Mouse (Mus musculus) liver, embryonic 16.5 days (tissue): ENCODE measurements at regions not wholly inside any gene's neighbourhood (a gene's known extent, or its start where the extent isn't known, plus 50 kb on each side); places are given as distances from the start of the nearest gene placed in this dataset.

Source experiments
- ATAC-seq: fragments of 200-750 bp; cut with Nextera tagmentation; 2 replicates; pipeline ENCODE4 v1.8.0; 2017; ENCODE audit warnings: low read depth, mild to moderate bottlenecking, moderate number of reproducible peaks, moderate library complexity
- H3K27ac ChIP-seq: fragments of 300-500 bp; sonication (generic); 2 replicates; pipeline ENCODE4 v1.5.1; 2014; ENCODE audit warnings: mild to moderate bottlenecking, low read length
- H3K27me3 ChIP-seq: fragments of 300-500 bp; sonication (generic); 2 replicates; pipeline ENCODE4 v1.6.1; 2014; ENCODE audit warnings: low read depth, low read length, mixed read lengths; ENCODE audit not compliant: control insufficient read depth, insufficient read depth
- H3K36me3 ChIP-seq: fragments of 300-500 bp; sonication (generic); 2 replicates; pipeline ENCODE4 v1.6.1; 2014; ENCODE audit warnings: mild to moderate bottlenecking; ENCODE audit not compliant: control insufficient read depth, insufficient read depth
- H3K4me1 ChIP-seq: fragments of 300-500 bp; sonication (generic); 2 replicates; pipeline ENCODE4 v1.6.1; 2014; ENCODE audit warnings: low read depth, low read length, mixed read lengths; ENCODE audit not compliant: control insufficient read depth
- H3K4me2 ChIP-seq: fragments of 300-500 bp; sonication (generic); 2 replicates; pipeline ENCODE4 v1.6.1; 2014; ENCODE audit warnings: low read depth, low read length, mixed read lengths
- H3K4me3 ChIP-seq: fragments of 300-500 bp; sonication (generic); 2 replicates; pipeline ENCODE4 v1.5.1; 2014; ENCODE audit warnings: low read depth, mild to moderate bottlenecking, low read length
- H3K9ac ChIP-seq: fragments of 300-500 bp; sonication (generic); 2 replicates; pipeline ENCODE4 v1.6.1; 2014; ENCODE audit warnings: low read depth, low read length
- H3K9me3 ChIP-seq: fragments of 300-500 bp; sonication (generic); replicated peaks from 2 replicates; pipeline ENCODE4 v1.6.1; 2016; ENCODE audit warnings: low read length; ENCODE audit not compliant: control insufficient read depth
- WGBS: fragments of 180-500 bp; shearing (Covaris S2); extraction: QIAGEN DNeasy Blood & Tissue Kit; methylation state at CpG from one replicate; pipeline ENCODE4 v1.1.7; 2014; ENCODE audit not compliant: insufficient replicate concordance; 5-methylcytosine and 5-hydroxymethylcytosine counted together

DNA sequence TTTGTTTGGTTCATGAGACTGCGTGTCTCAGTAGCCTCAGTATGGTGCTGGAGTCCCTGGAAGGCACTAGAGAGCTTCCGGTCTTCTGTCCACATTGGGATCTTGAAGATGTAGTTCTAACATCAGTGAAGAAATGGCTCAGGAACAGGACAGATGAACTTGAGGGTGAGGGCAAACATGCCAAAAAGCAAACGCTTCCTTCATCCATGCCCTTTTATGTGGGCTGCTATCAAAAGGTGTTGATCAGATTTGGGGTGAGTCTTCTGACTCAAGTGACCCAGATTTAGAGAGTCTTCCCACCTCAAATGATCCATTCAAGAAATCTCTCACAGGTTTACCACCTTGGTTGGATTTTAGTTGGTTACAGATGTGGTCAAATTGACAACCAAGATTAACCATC, 304.1 kb upstream of the Klf3 start:
- WGBS = 84% methylated on average over 3 of the region's 3 CpGs
- ATAC-seq = no peak
- no peak overlapping the region for H3K4me2 ChIP-seq
- H3K27me3 ChIP-seq = no peaks in the 10 kb centered on the region
- no peaks in the 10 kb centered on the region for H3K9me3 ChIP-seq
- no peak overlapping the region for H3K27ac ChIP-seq
- no peak overlapping the region for H3K9ac ChIP-seq
- no peak overlapping the region for H3K4me3 ChIP-seq
- H3K36me3 ChIP-seq = no peaks in the 10 kb centered on the region
- H3K4me1 ChIP-seq = peaks cover 28% of the 10 kb centered on the region

DNA sequence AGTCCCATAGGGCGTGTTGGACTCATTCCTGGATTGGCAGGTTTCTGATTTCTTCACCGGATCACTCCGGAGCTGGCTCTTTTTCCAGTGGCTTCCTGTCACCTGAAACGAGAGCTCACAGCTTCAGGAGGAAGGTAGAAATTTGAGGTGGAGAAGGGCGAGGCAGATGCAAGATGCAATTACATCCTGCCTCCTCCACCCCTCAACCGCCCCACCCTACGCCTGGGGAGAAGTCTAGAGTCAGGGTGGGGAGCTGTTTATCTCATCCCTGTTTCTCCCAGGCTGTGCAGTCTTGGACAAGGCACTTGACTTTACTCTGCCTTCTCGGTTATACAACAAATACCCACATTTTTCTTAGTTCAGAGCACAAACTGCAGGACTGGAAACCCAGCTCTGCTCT, 302.8 kb upstream of the Klf3 start:
- Histone ChIP-seq H3K9me3 (no peaks in the 10 kb centered on the region), H3K4me2 (peak overlapping the region; percentile 28; the same call in 1 of the 2 replicates), H3K4me3 (no peak overlapping the region), H3K27me3 (no peaks in the 10 kb centered on the region), H3K36me3 (no peaks in the 10 kb centered on the region), H3K9ac (0 out of 2 replicates have a peak overlapping the region, but pooled peaks have one; percentile 8), H3K4me1 (peaks cover 40% of the 10 kb centered on the region), H3K27ac (no peak overlapping the region)
- ATAC-seq = peak; percentile 73
- WGBS = 60% methylated on average over 8 of the region's 8 CpGs

DNA sequence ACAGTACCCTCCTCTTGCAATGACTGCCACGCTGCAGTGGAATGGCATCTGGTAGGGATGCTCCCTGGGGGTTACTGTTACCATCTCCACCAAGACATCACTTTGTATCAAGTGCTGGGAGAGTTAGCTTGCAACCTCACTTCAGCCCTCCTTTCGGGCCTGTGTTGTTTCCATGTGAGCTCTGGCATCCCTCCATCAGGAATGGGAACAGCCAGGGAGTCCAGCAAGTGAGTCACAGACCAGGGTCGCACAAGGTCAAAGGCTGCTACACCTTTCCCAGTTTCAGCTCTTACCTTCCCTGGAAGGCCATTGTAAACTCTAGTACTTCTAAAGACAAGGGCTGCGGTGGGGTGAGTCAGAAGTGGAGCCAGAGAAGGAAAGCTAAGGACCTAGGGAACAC, 302.3 kb upstream of the Klf3 start:
- Histone ChIP-seq H3K27me3 (no peaks in the 10 kb centered on the region), H3K4me1 (peaks cover 42% of the 10 kb centered on the region), H3K4me3 (no peak overlapping the region), H3K4me2 (peak overlapping the region; percentile 28; the same call in 1 of the 2 replicates), H3K27ac (no peak overlapping the region), H3K9me3 (no peaks in the 10 kb centered on the region), H3K36me3 (no peaks in the 10 kb centered on the region), H3K9ac (0 out of 2 replicates have a peak overlapping the region, but pooled peaks have one; percentile 8)
- WGBS = 70% methylated on average over 4 of the region's 4 CpGs
- no peak for ATAC-seq

DNA sequence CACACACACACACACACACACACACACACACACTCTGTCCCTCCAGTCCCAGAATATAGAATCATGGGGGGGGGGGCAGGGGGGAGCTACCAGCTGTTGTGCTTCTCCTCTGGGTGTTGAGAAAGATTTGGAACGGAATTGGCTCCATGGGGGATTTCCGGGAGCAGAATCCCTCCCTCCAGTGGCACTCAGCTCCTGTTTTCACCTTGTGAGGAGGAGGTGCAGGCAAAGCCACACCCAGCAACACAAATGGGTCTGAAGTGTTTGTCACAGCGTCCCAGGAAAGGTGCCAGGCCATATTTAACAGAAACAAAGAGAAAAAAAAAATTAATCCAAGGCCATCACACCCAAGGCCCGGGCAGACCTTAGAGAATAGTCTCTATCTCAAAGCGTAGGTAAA, 301.4 kb upstream of the Klf3 start:
- Histone ChIP-seq H3K9ac (no peak overlapping the region), H3K9me3 (no peaks in the 10 kb centered on the region), H3K4me2 (no peak overlapping the region), H3K27ac (no peak overlapping the region), H3K4me1 (peaks cover 49% of the 10 kb centered on the region), H3K4me3 (no peak overlapping the region), H3K27me3 (no peaks in the 10 kb centered on the region), H3K36me3 (no peaks in the 10 kb centered on the region)
- ATAC-seq = no peak
- 81% methylated on average over 5 of the region's 5 CpGs for WGBS

DNA sequence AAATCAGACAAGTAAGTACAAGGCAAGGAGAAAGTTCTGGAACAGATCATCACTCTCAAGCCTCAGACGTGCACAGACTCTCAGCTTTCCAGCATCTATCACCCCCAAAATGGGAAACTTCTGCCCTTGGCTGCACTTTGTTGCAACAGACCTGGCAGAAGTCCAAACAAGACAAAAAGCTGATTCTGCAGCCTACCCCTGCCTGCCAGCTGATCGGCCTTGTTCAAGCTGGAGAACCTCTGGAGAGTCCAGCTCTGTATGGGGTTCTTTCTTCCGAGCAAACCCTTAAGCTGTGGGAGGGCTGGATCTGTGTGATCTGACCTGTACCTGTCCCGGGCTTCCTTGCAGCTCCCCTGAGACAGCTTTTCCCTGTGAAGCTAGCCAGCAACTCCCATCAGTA, 299.7 kb upstream of the Klf3 start:
- H3K27ac ChIP-seq = no peak overlapping the region

DNA sequence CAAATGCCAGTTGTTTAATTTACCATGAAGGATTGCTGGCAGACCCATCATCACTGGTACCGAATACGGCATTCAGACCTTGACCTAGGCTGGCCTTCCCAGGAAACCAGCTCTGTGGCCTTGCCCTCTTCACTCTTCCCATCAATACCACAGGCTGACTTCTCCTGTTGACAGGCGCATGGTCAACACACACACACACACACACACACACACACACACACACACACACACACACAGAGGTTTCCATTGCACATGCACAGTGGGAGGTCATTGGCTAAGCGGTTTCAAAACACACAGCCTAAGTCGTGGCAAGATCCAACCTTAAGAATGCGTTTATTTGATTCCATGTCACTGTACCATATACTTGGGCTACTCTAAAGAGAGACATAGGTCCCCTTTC, 298.7 kb upstream of the Klf3 start:
- no peak for ATAC-seq
- no peak overlapping the region for H3K4me3 ChIP-seq
- peak overlapping the region; percentile 96; the same call in 1 of the 2 replicates for H3K27ac ChIP-seq
- peaks cover 57% of the 10 kb centered on the region for H3K4me1 ChIP-seq
- H3K36me3 ChIP-seq = no peaks in the 10 kb centered on the region
- no peaks in the 10 kb centered on the region for H3K27me3 ChIP-seq
- no peak overlapping the region; the same call in 1 of the 2 replicates for H3K4me2 ChIP-seq
- H3K9me3 ChIP-seq = no peaks in the 10 kb centered on the region
- WGBS = 68% methylated on average over 6 of the region's 6 CpGs
- H3K9ac ChIP-seq = no peak overlapping the region; the same call in 1 of the 2 replicates

More for the DNA sequence above, 299.7 kb upstream of the Klf3 start:
- peaks cover 51% of the 10 kb centered on the region for H3K4me1 ChIP-seq
- H3K4me2 ChIP-seq = no peak overlapping the region
- no peaks in the 10 kb centered on the region for H3K9me3 ChIP-seq
- ATAC-seq = no peak
- H3K27me3 ChIP-seq = no peaks in the 10 kb centered on the region
- H3K4me3 ChIP-seq = no peak overlapping the region
- H3K9ac ChIP-seq = no peak overlapping the region
- WGBS = 61% methylated on average over 4 of the region's 4 CpGs
- no peaks in the 10 kb centered on the region for H3K36me3 ChIP-seq

DNA sequence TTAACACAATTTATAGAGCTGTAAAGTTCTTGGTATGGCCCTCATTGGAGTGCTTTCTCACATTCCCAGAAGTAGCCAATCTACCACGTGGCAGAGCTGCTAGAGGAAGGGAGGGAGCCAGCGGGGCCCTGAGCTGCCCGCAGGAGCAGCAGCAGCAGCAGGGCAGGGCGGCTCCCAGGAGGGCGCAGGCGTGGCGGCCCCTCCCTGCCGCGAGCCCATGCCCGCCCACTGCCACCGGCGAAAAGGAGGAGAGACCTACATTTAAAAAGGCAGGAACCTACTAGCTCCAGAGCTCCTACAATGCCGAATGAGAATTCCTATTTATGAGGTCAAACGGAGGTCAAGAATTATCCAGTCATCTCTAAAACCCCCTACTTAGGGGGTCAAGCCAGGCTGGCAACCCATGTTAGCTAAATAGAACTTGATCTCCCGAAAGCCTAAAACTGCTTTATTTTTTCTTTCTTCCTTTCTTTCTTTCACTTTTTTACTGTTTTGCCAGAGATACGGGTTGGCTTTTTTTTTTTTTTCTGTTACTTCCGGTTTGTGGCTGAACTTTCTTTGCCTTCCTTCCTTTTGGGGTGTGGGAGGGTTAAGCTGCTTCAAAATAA, 297.9 kb upstream of the Klf3 start:
- peak overlapping the region; percentile 89 for H3K4me2 ChIP-seq
- peak; percentile 93 for ATAC-seq
- peak overlapping the region; percentile 76 for H3K9ac ChIP-seq
- under 1% methylated on average over 17 of the region's 17 CpGs for WGBS
- H3K4me3 ChIP-seq = peak overlapping the region; percentile 64
- H3K36me3 ChIP-seq = no peaks in the 10 kb centered on the region
- peak overlapping the region; percentile 96 for H3K27ac ChIP-seq
- no peaks in the 10 kb centered on the region for H3K27me3 ChIP-seq
- H3K4me1 ChIP-seq = peaks cover 56% of the 10 kb centered on the region
- no peaks in the 10 kb centered on the region for H3K9me3 ChIP-seq

DNA sequence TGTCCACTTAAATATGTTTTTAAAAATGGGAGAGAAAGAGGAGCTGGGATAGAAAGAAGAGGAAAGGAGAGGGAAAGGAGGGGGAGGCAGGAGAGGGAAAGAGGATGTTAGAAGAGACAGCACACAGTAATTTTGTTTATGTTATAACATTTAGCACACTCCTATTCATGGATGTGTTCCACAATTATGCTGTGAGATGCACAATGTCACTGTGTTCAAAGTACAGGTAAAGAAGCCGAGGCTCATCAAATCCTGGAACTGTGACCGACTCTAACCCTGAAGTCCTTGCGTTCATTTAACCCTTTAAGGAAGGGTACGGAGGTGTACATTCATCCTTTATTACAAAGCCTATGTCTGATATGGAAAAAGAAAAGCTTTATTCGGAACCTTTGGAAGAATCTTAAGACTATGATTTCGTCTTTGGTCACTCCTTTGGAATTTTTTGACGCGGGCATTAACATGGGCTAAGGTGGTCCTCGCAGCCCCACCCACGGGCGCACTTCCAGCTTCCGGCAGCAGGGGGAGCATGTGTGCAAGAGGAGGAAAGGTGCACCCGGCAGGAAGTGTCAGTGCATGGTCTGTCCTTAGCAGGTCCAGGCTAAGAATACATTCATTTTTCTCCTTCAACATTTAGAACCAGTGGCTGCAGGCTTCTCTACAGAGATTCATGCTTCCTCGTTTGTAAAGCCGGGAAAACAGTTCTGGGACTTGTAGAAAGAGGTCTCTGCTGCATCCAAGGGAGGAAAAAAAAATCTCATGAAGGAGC, 297.2 kb upstream of the Klf3 start:
- H3K27me3 ChIP-seq = no peaks in the 10 kb centered on the region
- H3K4me2 ChIP-seq = peak overlapping the region; percentile 89
- peaks cover 50% of the 10 kb centered on the region for H3K4me1 ChIP-seq
- H3K9me3 ChIP-seq = no peaks in the 10 kb centered on the region
- WGBS = 2% methylated on average over 15 of the region's 15 CpGs
- peak overlapping the region; percentile 76 for H3K9ac ChIP-seq
- H3K27ac ChIP-seq = peak overlapping the region; percentile 96
- H3K4me3 ChIP-seq = peak overlapping the region; percentile 64
- no peaks in the 10 kb centered on the region for H3K36me3 ChIP-seq
- ATAC-seq = peak; percentile 48

DNA sequence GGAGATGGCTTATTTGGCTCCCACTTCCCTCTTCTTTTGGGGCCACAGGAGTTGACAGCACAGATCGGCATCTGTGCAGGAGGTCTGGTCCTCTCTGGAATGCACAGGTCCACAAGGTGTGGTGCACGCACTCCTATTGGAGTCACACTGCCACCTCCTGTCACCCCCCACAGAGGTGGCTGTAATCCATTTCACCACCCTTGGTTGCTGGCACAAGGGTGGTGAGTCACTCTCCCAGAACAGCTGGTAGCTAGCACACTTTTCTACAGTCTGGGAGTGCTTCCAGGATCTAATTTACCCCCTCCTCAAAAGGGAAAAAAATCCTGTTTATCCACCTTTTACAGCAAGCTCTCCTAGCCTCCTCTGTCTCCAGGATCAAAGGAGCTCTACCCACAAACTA, 294.6 kb upstream of the Klf3 start:
- Histone ChIP-seq H3K9me3 (no peaks in the 10 kb centered on the region), H3K4me3 (no peak overlapping the region), H3K4me1 (peaks cover 38% of the 10 kb centered on the region), H3K27ac (no peak overlapping the region), H3K9ac (no peak overlapping the region), H3K4me2 (no peak overlapping the region), H3K27me3 (no peaks in the 10 kb centered on the region), H3K36me3 (no peaks in the 10 kb centered on the region)
- no peak for ATAC-seq
- 81% methylated on average over 2 of the region's 2 CpGs for WGBS
